Mouse (Mus musculus) heart, adult 2 months (tissue): ENCODE results near the gene Ccdc114.

Experiments used
- CTCF ChIP-seq: fragments of 200-600 bp; IDR thresholded peaks from 2 replicates; pipeline ENCODE4 v1.8.1; 2022; ENCODE audit warnings: antibody characterized with exemption, mild to moderate bottlenecking, moderate library complexity
- EP300 ChIP-seq: fragments of 200-500 bp; IDR thresholded peaks from 2 replicates; pipeline ENCODE4 v1.6.1; 2011; ENCODE audit warnings: low read depth, low read length, control low read depth; ENCODE audit not compliant: insufficient read depth
- POLR2A ChIP-seq: fragments of 200-500 bp; IDR thresholded peaks from 2 replicates; pipeline ENCODE4 v1.6.1; 2011; ENCODE audit warnings: mild to moderate bottlenecking, low read depth, low read length, control low read depth; ENCODE audit not compliant: insufficient read depth

DNA sequence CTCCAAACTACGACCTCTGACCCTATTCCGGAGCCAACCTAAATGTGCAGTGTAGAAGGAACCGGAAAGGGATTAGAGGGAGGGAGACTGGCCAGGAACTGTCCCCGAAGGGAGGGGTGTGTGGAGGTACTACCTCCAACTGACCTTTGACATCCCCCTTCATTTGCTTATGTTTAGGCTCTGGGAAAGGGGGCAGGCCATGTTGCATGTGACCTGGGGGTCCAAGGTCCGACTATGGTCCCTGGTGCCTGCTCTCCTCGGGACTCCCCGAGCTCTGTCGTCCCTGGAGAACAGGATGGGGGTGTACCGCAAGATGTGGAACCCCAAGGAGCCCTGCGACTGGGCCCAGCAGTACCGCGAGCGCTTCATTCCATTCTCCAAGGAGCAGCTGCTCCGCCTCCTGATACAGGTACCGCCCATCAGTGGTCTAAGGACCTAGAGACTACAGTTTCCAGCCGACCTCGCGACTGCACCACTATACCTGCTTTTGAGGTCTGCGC lies 26.6 kb upstream of the Ccdc114 start:
- TF ChIP-seq CTCF, result no peak
- no peak for TF ChIP-seq POLR2A
- no peak for TF ChIP-seq EP300
